Mouse (Mus musculus) kidney, postnatal 0 days (tissue): ENCODE measurements around the gene Irx5. TPM values are rescaled to one million over a fixed set of nuclear protein-coding genes. Genes with fewer than 3 reads are reported as not detected.

Source experiments
- ATAC-seq: fragments of 200-750 bp; cut with Nextera tagmentation; replicated peaks from 2 replicates; pipeline ENCODE4 v1.8.0; 2017; ENCODE audit warnings: low read depth, moderate number of reproducible peaks, moderate TSS enrichment, moderate library complexity; ENCODE audit not compliant: low FRiP score
- DNase-seq: peaks from one replicate; pipeline ENCODE4 v3.0.0-alpha.2; 2016; ENCODE audit warnings: low spot score
- H3K27ac ChIP-seq: fragments of 300-500 bp; sonication (generic); 2 replicates; pipeline ENCODE4 v1.5.1; 2014; ENCODE audit warnings: mild to moderate bottlenecking
- H3K27me3 ChIP-seq: fragments of 300-500 bp; sonication (generic); 2 replicates; pipeline ENCODE4 v1.6.1; 2014; ENCODE audit warnings: low read length, mixed read lengths; ENCODE audit not compliant: insufficient read depth
- H3K36me3 ChIP-seq: fragments of 300-500 bp; sonication (generic); 2 replicates; pipeline ENCODE4 v1.6.1; 2014; ENCODE audit warnings: low read length, mixed read lengths; ENCODE audit not compliant: insufficient read depth
- H3K4me1 ChIP-seq: fragments of 300-500 bp; sonication (generic); replicated peaks from 2 replicates; pipeline ENCODE4 v1.6.1; 2014; ENCODE audit warnings: antibody characterized with exemption, low read length, mixed read lengths; ENCODE audit not compliant: insufficient read depth
- H3K4me2 ChIP-seq: fragments of 300-500 bp; sonication (generic); 2 replicates; pipeline ENCODE4 v1.6.1; 2014; ENCODE audit warnings: mild to moderate bottlenecking, low read length, moderate library complexity, mixed read lengths
- H3K4me3 ChIP-seq: fragments of 300-500 bp; sonication (generic); replicated peaks from 2 replicates; pipeline ENCODE4 v1.5.1; 2014; ENCODE audit warnings: low read depth, low read length
- H3K9ac ChIP-seq: fragments of 300-500 bp; sonication (generic); 2 replicates; pipeline ENCODE4 v1.6.1; 2014; ENCODE audit warnings: low read depth, low read length
- H3K9me3 ChIP-seq: fragments of 300-500 bp; sonication (generic); replicated peaks from 2 replicates; pipeline ENCODE4 v1.6.1; 2016; ENCODE audit warnings: low read length, inconsistent platforms, mixed read lengths
- CTCF ChIP-seq: IDR thresholded peaks from 2 replicates; pipeline ENCODE4 v1.5.1; 2016; ENCODE audit warnings: antibody characterized with exemption, low read depth, mild to moderate bottlenecking, moderate library complexity
- WGBS: fragments of 180-500 bp; shearing (Covaris S2); extraction: QIAGEN DNeasy Blood & Tissue Kit; methylation state at CpG from one replicate; pipeline ENCODE4 v1.1.7; 2014; 5-methylcytosine and 5-hydroxymethylcytosine counted together
- polyA plus RNA-seq: library from polyadenylated mRNA; unstranded; fragments of >200 nt; fragmentation: Nextera tagmentation; extraction: Ambion mirVana; gene quantifications from 2 replicates; pipeline ENCODE4 v1.2.1, GENCODE M21; 2015

Irx5 gene
- polyA plus RNA-seq, 1 experiment from 2014 or later: 3.9 TPM

- H3K27me3 ChIP-seq: no peaks in the 10 kb centered on the region
- H3K9ac ChIP-seq: no peak overlapping the region
- H3K4me2 ChIP-seq: no peak overlapping the region
- ATAC-seq: no peak
- no peaks in the 10 kb centered on the region for H3K36me3 ChIP-seq
- 60% methylated on average over 7 of the region's 7 CpGs for WGBS
- H3K4me1 ChIP-seq: no peaks in the 10 kb centered on the region
- TF ChIP-seq CTCF: no peak
- H3K4me3 ChIP-seq: no peak overlapping the region
- no peak overlapping the region for H3K27ac ChIP-seq
- H3K9me3 ChIP-seq: no peaks in the 10 kb centered on the region
- DNase-seq: no peak
Measured at GRCm38 (mm10) chr8:92420666-92421065, 63.2 kb downstream of the Irx5 start.
